Mouse (Mus musculus) forebrain, postnatal 0 days (tissue): ENCODE measurements around the gene Exosc8. TPM values are rescaled to one million over a fixed set of nuclear protein-coding genes. Genes with fewer than 3 reads are reported as not detected.

Experiments
- ATAC-seq: fragments of 200-750 bp; cut with Nextera tagmentation; 2 replicates; pipeline ENCODE4 v1.8.0; 2017; ENCODE audit warnings: mild to moderate bottlenecking, moderate library complexity
- DNase-seq: peaks from one replicate; pipeline ENCODE4 v3.0.0-alpha.2; 2015
- H3K27ac ChIP-seq: fragments of 300-500 bp; sonication (generic); 2 replicates; pipeline ENCODE4 v1.5.1; 2014; ENCODE audit warnings: low read depth, mild to moderate bottlenecking, antibody characterized with exemption, low read length, moderate library complexity, mixed read lengths
- H3K27me3 ChIP-seq: fragments of 300-500 bp; sonication (generic); 2 replicates; pipeline ENCODE4 v1.6.1; 2014; ENCODE audit warnings: mild to moderate bottlenecking, low read length, mixed read lengths; ENCODE audit not compliant: insufficient read depth
- H3K36me3 ChIP-seq: fragments of 300-500 bp; sonication (generic); 2 replicates; pipeline ENCODE4 v1.6.1; 2014; ENCODE audit warnings: mild to moderate bottlenecking, moderate library complexity; ENCODE audit not compliant: insufficient read depth
- H3K4me1 ChIP-seq: fragments of 300-500 bp; sonication (generic); 2 replicates; pipeline ENCODE4 v1.6.1; 2014; ENCODE audit warnings: antibody characterized with exemption; ENCODE audit not compliant: insufficient read depth
- H3K4me2 ChIP-seq: fragments of 300-500 bp; sonication (generic); 2 replicates; pipeline ENCODE4 v1.6.1; 2014; ENCODE audit warnings: low read depth, mild to moderate bottlenecking, moderate library complexity
- H3K4me3 ChIP-seq: fragments of 300-500 bp; sonication (generic); 2 replicates; pipeline ENCODE4 v1.5.1; 2014; ENCODE audit warnings: low read depth, low read length, mixed read lengths
- H3K9ac ChIP-seq: fragments of 300-500 bp; sonication (generic); 2 replicates; pipeline ENCODE4 v1.6.1; 2014; ENCODE audit warnings: mild to moderate bottlenecking
- H3K9me3 ChIP-seq: fragments of 300-500 bp; sonication (generic); 2 replicates; pipeline ENCODE4 v1.6.1; 2016; ENCODE audit warnings: low read length
- CTCF ChIP-seq: sonication (generic); IDR thresholded peaks from 2 replicates; pipeline ENCODE4 v1.5.1; 2016; ENCODE audit warnings: antibody characterized with exemption, control low read depth, low read depth
- WGBS: fragments of 180-500 bp; shearing (Covaris S2); extraction: QIAGEN DNeasy Blood & Tissue Kit; methylation state at CpG from one replicate; pipeline ENCODE4 v1.1.7; 2014; 5-methylcytosine and 5-hydroxymethylcytosine counted together
- polyA plus RNA-seq: library from polyadenylated mRNA; unstranded; fragments of >200 nt; fragmentation: Nextera tagmentation; extraction: Ambion mirVana; gene quantifications from 2 replicates; pipeline ENCODE4 v1.2.1, GENCODE M21; 2015
- total RNA-seq: library from RNA; depleted of rRNA; stranded (reverse); fragments of >200 nt; gene quantifications from 2 replicates; pipeline ENCODE4 v1.2.3, GENCODE M21; 2014

Gene Exosc8
- total and polyA plus RNA-seq, 2 experiments from 2014 or later = 39.8 to 72.6 TPM

DNA sequence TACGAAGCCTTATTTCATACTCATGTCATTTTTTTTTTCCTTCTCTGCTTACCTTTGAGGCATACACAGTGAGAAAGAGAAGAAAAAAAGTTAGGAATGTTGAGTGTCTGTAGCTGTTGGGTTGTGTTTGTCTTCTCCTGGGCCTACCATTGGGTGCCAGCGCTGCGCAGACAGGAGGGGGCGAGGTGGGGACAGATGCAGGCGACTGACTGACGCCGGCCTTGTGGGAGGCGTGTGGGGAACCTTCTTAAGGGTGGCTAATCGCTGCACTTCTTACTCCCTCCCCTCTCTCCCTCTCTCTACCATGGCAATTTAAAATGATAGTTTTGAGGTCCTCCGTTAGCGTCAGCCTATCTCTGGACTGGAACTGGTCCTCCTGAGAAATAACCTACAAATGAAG, 20.9 kb upstream of the Exosc8 start:
- Histone ChIP-seq H3K9ac (peak overlapping the region; percentile 54), H3K9me3 (no peaks in the 10 kb centered on the region), H3K4me3 (peak overlapping the region; percentile 45), H3K4me2 (peak overlapping the region; percentile 100), H3K36me3 (peaks cover 12% of the 10 kb centered on the region), H3K27me3 (no peaks in the 10 kb centered on the region), H3K4me1 (0 out of 2 replicates have a peak, but pooled peaks cover 2% of the 10 kb centered on the region), H3K27ac (no peak overlapping the region)
- DNase-seq = peak; percentile 11
- WGBS = 3% methylated on average over 11 of the region's 11 CpGs
- no peak for TF ChIP-seq CTCF
- ATAC-seq = peak; percentile 34; the same call in 1 of the 2 replicates

- DNase-seq = peak; percentile 66
- H3K4me2 ChIP-seq = peak within 1 kb of the TSS; percentile 100
- H3K27me3 ChIP-seq = no peaks in the 10 kb centered on the region
- H3K4me3 ChIP-seq = peak within 1 kb of the TSS; percentile 45
- 0 out of 2 replicates have a peak, but pooled peaks cover 2% of the 10 kb centered on the region for H3K4me1 ChIP-seq
- H3K9ac ChIP-seq = peak within 1 kb of the TSS; percentile 54
- ATAC-seq = peak; percentile 81
- peaks cover 18% of the 10 kb centered on the region for H3K36me3 ChIP-seq
- no peaks in the 10 kb centered on the region for H3K9me3 ChIP-seq
- no peak within 1 kb of the TSS for H3K27ac ChIP-seq
- TF ChIP-seq CTCF = no peak
- WGBS = 2% methylated on average over 57 of the region's 66 CpGs
These were observed 20.2 kb upstream of the Exosc8 start, which contains the start of gene Smad9 for GRCm38 (mm10) chr3:54755145-54756041. Gene Smad9, plus strand, starts transcription at chr3:54755582.

DNA sequence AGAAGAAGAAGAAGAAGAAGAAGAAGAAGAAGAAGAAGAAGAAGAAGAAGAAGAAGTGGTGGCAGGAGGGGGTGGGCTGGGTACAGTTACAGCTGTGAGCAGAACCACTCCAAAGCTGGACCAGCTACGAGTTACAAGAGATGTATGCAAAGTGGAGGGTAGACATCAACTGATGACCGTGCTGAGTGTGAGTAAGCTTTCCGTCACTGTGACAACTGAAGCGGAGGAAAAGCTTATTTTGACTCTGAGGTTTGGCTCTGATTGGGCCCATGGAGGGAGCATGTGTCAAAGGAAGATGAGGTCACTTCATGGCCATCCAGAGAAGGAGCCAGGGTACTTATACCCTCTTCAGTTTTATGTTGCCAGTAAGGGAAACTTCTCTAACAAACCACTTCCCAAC, 18.2 kb upstream of the Exosc8 start:
- no peak for ATAC-seq
- peaks cover 35% of the 10 kb centered on the region for H3K36me3 ChIP-seq

DNA sequence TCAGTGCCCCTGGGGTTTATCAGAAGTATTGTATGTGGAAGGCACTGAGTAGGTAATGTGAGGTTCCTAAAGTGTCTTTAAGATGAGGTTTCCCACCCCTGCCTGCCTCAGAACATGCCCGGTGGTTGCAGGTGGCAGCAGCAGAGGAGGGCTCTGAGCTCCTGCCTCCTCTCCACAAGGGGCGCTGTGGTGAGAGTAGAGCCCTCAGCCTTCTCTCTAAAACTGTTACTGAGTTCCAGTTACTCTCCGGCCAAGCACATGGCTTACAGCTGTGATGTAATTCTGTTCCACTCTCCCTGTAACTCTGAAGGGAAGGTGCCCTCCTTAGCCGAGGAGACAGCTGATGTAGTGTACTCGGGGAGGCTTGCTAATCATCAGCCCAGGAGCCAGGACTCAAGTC, 10.6 kb upstream of the Exosc8 start:
- Histone ChIP-seq H3K36me3 (peaks cover 92% of the 10 kb centered on the region), H3K27me3 (no peaks in the 10 kb centered on the region), H3K4me1 (no peaks in the 10 kb centered on the region), H3K9me3 (no peaks in the 10 kb centered on the region), H3K9ac (no peak overlapping the region), H3K27ac (no peak overlapping the region), H3K4me3 (no peak overlapping the region), H3K4me2 (no peak overlapping the region)
- ATAC-seq (peak; percentile 78), DNase-seq (peak; percentile 28)
- TF ChIP-seq CTCF = peak; percentile 66
- WGBS = 64% methylated on average over 5 of the region's 5 CpGs

More for the DNA sequence above, 18.2 kb upstream of the Exosc8 start:
- Histone ChIP-seq H3K9ac (no peak overlapping the region), H3K27me3 (no peaks in the 10 kb centered on the region), H3K4me2 (no peak overlapping the region), H3K4me3 (no peak overlapping the region), H3K27ac (no peak overlapping the region), H3K9me3 (no peaks in the 10 kb centered on the region), H3K4me1 (0 out of 2 replicates have a peak, but pooled peaks cover 2% of the 10 kb centered on the region)
- DNase-seq = no peak
- no peak for TF ChIP-seq CTCF
- 86% methylated on average over 4 of the region's 4 CpGs for WGBS

DNA sequence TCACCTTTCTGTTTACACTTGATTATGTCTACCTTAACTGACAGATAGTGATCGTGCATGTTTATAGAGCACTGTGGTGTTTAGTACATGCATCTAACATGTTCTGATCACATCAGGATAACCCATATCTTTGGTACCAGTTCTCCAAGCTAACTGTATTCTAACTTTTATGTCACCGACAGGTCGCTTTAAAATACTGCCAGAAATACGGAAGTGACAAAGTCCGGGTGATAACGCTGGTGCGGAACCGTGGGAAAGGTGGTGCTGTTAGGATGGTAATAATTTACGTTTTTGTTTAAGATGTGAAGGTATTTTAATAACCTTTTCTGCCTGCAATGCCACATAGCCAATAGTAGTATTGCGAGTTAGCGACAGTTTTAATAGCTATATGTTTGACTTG, 6.8 kb upstream of the Exosc8 start:
- H3K9ac ChIP-seq = no peak overlapping the region
- H3K27ac ChIP-seq = no peak overlapping the region
- no peaks in the 10 kb centered on the region for H3K27me3 ChIP-seq
- ATAC-seq (no peak), DNase-seq (no peak)
- WGBS = 96% methylated on average over 11 of the region's 11 CpGs
- H3K36me3 ChIP-seq = peaks cover 71% of the 10 kb centered on the region
- H3K4me3 ChIP-seq = no peak overlapping the region
- TF ChIP-seq CTCF = no peak
- no peak overlapping the region for H3K4me2 ChIP-seq
- H3K9me3 ChIP-seq = no peaks in the 10 kb centered on the region
- no peaks in the 10 kb centered on the region for H3K4me1 ChIP-seq

DNA sequence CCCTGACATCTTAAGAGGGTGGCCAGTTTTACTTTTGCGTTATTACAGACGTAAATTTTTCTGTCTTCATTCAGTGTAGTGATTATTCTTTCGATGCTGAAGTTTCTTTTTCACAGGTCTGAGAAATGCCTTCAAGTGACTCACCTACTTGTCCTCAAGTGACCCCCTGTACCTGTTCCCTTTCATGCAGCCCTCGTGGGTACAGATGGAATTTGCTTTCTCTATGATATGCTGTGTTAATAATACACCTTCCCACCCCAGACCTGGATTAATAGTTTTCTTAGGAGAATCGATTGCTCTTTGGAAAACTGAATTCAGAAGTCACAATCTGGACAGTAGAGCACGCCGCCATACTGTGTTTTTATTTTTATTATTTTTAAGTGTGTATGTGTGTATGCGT, 2.1 kb upstream of the Exosc8 start:
- Histone ChIP-seq H3K4me1 (peaks cover 9% of the 10 kb centered on the region; the same call in 1 of the 2 replicates), H3K9me3 (no peaks in the 10 kb centered on the region), H3K4me3 (no peak overlapping the region), H3K4me2 (no peak overlapping the region), H3K27ac (no peak overlapping the region), H3K9ac (no peak overlapping the region), H3K27me3 (no peaks in the 10 kb centered on the region), H3K36me3 (peaks cover 37% of the 10 kb centered on the region)
- no peak for ATAC-seq
- DNase-seq = no peak
- WGBS = 96% methylated on average over 8 of the region's 8 CpGs
- TF ChIP-seq CTCF = no peak
